Mouse (Mus musculus): Measurements from ENCODE around the gene Dcaf12.
A peak's percentile ranks its signal among the peaks of the same experiment; 100 is the strongest.

Gene Dcaf12

DNA sequence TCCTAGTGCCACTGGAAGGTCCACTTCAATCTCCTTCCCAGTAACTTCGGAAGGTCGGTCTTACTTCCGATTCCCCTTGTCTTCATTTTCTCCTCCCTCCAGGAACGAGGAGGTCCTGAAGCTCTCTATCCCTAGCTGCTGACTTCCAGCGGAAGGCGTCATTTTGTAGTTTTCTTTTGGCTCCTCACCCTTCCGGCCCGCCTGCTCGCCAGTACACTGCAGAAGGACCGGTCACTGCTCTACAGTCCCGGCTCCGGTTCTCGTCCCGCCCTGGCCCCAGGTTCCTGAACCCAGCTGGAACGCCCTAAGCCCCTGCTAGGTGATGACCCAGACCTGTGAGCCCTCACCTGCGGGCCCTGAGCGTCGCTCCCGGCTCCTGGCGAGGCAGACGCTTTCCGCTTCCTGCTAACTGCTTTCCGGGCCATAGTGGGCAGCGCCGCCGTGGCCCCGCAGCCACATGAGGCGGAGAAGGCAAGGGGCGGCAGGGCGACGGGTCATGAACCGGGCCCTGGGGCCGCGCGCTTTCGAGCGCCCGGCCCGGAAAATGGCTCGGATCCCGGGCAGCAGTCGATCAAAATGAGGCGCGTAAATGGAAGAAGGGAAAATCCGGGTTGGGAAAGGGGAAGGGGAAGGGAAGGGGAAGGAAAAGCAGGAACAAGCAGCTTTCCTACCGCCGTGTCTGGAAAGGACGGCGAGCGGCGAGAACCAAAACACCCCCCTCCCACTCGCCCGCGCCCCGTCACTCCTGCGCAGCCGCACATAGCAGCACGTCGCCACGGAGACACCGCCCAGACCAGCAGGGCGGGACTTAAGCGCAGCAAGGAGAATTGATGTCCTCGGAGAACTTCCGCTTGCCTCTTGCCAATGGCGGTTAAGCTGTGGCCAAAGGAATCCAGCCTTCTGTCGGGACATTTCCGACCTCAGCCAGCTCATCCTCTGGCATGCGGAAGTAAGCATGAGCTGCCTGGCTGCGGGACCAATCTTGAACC lies at the start of gene Dcaf12:
Gene Dcaf12 (minus strand): TSS at position 749 of the 989 bp plus-strand sequence.
- peak; percentile 96 for DNase-seq (ENCODE audit: low read depth, low spot score)

DNA sequence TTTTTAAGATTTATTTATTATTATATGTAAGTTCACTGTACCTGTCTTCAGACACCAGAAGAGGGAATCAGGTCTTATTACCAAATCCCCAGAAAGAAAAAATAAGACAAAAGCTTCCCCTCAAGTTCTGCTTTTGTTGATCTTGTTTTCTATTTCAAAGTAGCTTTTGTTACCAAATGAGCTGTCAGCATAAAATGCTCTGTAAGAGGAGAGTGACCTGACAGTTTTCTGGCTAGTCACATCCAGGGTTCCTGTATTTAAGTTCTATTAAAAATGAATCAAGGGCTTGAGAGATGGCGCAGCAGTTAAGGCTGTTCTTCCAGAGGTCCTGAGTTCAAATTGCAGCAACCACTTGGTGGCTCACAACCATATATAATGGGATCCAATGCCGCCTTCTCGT lies 46.4 kb upstream of the Dcaf12 start:
- DNase-seq (ENCODE audit: low read depth, low spot score): no peak

DNA sequence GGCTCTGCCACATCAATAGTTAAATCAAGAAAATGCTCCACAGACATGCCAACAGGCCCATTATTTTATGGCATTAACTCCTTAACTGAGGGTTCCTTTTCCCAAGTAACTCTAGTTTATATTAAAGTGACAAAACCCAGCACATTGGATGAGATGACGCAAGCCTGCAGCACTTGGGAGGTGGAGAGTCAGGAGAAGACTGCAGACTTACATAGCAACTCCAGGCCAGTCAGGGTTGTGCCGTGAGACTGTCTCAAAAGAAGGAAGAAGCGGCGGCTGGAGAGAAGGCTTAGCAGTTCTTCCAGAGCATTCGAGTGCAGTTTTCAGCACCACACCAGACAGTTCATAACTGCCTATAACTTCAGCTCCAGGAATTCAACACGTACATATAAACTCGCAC lies 44.7 kb upstream of the Dcaf12 start:
- no peak for DNase-seq (ENCODE audit: low read depth, low spot score)

DNA sequence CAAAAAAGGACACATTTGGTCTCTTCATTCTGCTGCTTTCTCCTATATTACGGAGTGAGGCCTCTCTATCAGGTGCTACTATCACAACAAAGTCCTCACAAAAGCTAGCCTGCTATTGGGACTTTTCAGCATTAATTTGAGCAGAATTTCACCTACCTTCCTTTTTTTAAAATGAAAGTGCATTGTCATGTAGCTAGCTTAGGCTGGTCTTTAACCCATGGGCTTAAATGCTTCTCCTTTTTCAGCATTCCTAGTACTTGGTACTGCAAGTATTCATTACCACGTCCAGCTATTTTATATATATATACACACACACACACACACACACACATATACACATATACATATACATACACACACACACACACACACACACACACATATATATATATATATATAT lies 44.0 kb upstream of the Dcaf12 start:
- DNase-seq (ENCODE audit: low read depth, low spot score): no peak

DNA sequence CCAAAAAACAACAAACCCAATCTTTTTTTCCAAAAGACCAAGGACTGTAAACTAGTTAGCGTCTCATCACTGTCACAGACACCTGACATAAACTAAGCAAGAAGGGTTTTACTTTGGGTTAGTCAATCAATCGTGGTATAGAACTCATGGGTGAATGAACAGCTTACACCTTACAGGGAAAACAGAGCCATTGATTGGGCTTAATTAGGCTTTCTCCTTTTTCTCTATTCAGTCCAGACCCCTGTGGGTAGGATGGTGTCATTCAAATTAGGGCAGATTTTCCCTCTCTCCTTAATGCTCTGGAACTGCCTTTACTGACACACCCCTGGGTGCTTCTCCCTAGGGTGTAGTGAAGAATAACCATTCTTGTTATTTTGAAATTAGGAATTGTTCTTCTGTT lies 42.5 kb upstream of the Dcaf12 start:
- no peak for DNase-seq (ENCODE audit: low read depth, low spot score)

DNA sequence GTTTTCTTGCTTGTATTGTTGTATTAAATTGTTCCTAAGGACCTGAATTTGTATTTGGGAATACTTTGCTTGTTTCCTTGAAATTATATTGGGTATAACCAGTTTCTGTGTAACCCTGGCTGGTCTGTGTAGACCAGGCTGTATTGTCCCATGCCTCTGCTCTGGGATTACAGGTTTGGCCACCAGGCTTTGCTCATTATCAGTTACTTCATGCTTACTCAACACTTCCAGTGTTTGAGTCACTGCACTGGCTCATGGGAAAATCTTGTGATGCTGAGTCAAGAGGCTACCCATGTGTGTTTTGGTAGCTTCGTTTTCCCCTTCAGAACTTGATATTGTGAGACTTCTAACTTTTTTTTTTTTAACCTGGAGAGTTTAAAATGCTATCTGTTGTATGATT lies 38.6 kb upstream of the Dcaf12 start:
- peak; percentile 8 for DNase-seq (ENCODE audit: low read depth, low spot score)

DNA sequence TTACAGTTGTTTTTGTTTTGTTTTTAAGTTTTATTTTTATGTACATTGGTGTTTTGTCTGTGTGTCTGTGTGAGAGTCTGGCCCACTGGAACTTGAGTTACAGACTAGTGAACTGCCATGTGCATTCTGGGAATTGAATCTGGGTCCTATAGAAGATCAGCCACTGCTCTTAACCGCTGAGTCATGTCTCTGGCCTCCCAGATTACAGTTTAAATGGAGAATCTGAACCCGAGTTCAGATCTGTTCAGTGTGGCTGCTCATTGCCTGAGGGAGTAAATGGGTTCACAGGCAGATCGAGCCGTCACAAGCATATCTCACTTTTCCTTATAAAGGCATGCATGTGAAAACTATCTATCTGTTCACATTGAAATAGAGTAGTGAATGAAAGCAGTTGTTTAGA lies 38.1 kb upstream of the Dcaf12 start:
- DNase-seq (ENCODE audit: low read depth, low spot score): no peak

DNA sequence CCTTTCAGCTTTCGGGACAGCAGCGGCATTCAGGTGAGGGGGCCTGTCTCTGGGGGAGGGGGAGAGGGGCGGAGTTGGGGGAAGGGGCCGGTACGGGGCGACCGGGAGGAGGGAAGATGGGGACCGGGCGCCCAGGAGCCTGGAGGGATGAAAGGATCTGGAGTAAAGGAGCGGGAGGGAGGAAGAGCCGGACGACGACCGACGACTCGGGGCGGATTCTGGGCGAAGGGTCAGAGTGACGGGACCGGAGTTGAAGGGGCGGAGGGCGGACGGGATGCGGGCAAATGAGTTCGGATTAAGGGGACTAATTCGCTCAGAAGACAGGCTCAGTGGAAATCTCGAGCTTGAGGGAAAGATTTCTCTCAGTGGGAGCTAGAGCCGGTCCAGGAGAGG lies 34.5 kb upstream of the Dcaf12 start:
- no peak for DNase-seq (ENCODE audit: low read depth, low spot score)

DNA sequence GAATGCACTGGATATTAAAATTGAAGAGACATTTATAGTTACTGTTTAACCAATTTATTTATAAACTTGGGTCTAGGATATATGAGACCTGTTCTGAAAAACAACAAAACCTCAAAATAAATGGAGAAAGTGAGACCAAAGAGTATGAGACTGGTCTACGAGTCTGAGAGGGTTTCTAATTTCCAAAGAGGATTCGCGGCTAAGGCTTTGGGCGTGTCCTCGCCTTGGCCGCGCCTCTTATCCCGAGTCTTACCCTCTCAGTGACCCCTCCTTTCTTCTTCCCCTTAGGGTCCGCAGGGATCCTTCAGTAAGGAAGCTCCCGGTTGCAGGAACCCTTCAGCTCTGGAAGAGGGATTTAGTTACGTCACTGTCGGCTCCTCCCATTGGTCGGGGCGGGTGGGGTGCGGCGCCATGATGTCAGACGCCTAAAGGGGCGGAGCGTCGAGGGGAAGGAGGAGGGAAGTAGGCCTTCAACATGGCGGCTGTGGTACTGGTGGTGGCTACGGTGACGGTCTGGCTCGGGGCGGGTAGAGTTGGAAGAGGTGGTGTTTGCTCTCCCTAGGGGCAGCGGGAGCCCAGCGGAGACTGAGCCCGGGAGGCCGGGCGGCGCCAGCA lies 34.0 kb upstream of the Dcaf12 start, which contains the start of gene Ubap1:
Gene Ubap1 (plus strand): TSS at position 413 of the 615 bp plus-strand sequence.
- peak; percentile 96 for DNase-seq (ENCODE audit: low read depth, low spot score)

DNA sequence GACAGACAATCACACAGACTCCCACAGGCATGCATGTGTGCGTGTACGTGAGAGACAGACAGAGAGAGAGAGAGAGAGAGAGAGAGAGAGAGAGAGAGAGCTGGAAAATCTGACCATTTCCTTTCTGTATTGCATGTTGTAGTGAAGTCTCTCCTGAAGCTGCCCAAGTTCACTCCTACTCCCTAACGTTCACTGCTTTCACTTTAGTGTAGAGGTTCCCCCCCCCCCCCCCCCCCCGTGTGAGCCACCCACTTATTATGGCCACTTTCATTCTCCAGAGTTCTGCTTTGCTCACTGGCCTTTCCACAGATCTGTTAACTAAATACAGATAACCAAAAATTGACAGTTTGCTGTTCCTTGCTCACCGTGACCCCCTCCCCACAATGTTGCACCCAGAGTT lies 33.1 kb upstream of the Dcaf12 start:
- DNase-seq (ENCODE audit: low read depth, low spot score): peak; percentile 59

DNA sequence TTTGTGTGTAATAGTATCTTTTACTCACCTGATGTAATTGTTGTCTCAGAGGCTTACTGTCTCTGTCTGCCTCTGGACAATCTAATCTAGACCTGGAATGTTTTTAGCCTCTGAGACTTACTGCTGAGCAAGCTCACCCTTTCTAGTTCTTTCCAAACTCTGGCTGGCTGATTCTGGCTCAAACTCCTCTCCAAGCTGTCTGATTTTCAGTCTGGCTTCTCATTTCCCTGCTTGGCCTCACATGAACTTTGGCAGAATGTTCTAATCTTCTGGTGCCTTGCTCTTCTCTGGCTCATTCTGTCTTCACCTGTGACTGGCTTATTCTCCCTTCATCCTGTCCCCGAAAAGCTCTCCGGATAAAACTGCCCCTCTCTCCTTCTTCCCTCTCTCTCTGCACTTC lies 31.3 kb upstream of the Dcaf12 start:
- DNase-seq (ENCODE audit: low read depth, low spot score): no peak

DNA sequence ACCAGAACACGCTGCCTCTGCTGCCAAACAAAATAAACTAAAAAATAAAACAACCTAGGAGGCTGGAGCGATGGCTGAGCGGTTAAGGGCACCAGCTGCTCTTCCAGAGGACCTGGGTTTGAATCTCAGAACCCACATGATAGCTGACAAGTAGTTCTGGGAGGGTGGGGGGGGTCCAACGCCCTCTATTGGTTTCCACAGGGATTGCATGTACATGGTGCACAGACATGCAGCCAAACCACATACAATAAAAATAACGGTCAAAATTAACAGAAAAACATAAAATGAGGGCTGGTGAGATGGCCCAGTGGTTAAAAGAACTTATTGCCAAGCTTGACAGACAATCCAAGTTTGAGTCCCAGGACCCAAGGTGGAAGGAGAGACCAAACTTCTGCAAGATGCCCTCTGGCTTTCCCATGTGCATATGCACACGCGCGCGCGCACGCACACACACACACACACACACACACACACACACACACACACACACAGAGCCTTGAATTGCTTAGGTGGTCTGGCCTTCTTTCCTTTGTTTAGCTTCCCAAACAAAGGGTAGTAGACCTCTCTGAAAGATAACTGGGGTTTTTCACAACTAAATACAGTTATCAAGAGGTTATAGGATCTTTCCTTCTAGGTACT lies 26.3 kb upstream of the Dcaf12 start:
- no peak for DNase-seq (ENCODE audit: low read depth, low spot score)

DNA sequence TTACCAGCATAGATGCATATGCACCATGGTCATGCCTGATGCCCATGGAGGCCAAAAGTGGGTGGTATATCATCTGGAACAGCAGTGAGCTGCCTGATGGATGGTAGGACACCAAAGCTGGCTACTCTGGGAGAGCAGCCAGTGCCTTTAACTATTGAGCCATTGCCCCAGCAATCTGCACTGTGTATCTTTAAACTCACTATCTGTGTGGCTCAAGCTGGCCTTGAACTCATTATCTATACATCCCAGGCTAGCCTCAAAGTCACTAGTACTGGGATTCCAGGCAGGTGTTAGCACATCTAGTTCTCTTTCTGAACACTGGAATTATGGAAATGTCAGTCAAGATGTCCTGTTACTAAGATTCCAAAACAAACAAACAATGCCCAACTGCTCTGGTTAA lies 21.9 kb upstream of the Dcaf12 start:
- no peak for DNase-seq (ENCODE audit: low read depth, low spot score)

DNA sequence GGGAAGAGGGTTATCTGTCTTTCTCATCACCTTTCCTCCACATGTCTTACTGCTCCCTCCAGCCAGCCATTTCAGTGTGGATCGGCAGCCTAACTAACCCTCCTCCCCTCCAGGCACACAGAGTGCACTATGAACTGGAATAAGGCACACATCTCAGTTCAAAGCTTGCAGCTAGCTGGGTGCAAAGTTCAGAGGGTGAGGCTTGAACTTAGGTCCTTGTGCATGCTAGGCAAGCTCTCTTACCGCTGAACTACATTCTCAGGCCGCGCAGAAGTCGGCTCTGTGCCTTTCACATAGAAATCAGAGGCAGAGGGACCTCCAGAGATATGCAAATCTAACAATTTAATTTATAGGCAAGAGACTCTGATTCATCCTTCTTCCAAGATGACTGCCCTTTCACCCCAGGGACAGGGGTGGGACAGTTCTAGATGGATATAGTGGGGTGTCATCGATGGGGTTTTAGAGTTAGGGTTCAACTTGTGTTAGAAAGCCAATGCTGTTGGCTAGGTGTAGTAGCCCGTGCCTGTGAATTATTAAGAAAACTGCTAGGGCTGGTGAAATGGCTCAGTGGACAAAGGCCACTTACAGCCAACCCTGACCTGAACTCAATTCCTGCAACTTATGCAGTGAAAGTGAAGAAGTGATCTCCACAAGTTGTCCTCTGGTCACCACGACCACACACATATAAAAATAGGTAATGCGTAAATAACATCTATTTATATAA lies 17.2 kb upstream of the Dcaf12 start:
- DNase-seq (ENCODE audit: low read depth, low spot score): no peak

DNA sequence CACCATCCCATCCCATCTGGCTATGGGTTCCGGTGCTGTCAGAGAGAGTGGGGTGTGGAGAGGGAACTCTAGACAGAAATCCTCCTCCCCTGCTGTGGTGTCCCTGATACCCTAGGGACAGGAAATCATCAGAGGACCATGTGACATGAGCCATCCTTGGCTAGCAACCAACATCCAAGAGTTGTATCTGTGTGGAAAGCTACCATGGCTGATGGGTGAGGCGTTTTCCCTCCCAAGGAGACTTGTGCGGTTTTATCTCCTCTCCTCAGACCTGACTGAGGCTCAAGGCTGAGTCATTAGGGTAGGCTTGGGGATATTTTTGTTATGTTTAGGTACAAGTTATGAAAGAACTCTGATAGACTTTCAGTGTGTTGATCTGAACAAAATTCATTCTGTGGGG lies 16.4 kb upstream of the Dcaf12 start:
- no peak for DNase-seq (ENCODE audit: low read depth, low spot score)

DNA sequence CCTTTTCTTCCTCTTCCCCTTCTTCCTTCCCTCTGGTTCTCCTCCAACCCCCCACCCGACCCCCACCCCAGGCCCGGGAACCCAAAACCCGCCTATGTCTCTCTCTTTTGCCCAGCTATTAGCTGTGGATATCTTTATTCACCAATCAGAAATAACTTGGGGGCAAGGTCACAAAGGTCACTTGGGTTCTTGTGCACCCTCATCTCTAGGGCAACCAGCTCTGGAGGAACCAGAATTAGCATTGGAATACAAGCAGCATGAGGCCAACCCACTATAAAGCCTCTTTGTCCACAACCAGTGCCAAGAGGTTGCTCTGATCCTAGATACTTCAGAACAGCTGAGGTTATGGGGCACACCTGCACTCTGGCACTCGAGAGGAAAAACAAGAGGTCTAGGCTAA lies 14.8 kb upstream of the Dcaf12 start:
- no peak for DNase-seq (ENCODE audit: low read depth, low spot score)

DNA sequence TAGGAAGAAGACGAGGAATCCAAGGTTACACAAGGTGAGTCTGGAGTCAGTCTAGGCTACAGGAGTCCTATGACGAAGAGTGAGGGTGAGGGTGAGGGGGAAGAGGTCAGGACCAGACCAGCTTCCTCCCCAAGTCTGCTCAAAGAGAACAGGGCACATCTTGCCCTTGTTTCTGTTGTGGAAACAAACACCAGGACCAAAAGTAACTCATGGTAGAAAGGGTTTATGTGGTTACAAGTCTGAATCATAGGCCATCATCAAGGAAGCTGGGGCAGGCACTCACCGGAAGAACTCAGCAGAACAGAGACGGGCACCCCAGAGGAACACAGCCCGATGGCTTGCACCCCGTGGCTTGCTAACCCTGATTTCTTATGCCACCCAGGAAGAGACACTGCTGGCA lies 12.2 kb upstream of the Dcaf12 start:
- no peak for DNase-seq (ENCODE audit: low read depth, low spot score)

DNA sequence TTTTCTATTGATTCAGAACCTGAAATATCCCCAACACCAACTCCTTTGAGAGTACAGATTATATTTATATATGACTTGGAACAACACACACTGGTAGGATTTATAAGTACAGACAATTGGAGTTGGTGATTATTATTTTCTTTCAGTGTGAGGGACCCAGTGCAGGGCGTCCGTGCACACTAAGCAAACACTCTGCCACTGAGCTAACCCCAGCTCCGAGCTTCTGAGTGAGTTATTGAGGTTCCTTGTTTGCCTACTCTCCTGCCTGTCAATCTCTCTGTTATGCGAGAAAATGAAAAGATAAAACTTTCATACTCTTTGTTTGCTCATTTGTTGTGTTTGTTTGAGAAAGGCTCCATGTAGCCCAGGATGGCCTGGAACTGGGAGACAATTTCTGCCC lies 6.3 kb upstream of the Dcaf12 start:
- no peak for DNase-seq (ENCODE audit: low read depth, low spot score)

DNA sequence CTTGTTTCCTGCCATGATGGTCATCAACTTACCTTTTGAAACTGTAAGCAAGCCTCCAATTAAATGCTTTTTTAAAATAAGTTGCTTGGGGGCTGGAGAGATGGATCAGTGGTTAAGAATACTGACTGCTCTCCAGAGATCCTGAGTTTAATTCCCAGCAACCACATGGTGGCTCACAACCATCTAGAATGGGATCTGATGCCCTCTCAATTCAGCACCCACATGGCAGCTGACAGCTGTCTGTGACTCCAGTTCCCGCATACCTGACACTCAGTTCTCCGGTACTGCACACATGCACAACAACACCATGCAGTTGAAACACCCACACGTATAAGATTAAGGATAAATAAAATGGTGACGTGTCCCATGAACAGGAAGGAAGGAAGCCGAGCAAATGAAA lies 3.6 kb upstream of the Dcaf12 start:
- no peak for DNase-seq (ENCODE audit: low read depth, low spot score)

DNA sequence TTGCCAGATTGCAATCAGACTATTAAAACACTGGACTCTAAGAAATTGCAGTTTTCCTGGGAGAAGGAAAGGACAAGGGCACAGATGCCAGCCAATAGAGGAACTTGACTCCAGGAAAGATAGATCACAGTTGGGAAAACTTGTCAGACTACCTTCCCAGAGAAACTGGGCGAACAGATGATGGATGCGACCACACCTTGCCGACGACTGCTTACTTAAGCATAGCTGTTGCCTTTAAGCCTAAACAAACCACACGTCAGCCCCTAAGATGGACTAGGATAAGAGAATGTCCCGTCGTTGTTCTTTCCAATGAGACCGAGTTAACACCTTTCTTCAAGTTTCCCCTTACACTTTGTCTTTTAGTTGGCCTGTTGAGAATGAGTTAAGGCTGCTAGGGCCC lies 484 bp upstream of the Dcaf12 start:
- no peak for DNase-seq (ENCODE audit: low read depth, low spot score)

DNA sequence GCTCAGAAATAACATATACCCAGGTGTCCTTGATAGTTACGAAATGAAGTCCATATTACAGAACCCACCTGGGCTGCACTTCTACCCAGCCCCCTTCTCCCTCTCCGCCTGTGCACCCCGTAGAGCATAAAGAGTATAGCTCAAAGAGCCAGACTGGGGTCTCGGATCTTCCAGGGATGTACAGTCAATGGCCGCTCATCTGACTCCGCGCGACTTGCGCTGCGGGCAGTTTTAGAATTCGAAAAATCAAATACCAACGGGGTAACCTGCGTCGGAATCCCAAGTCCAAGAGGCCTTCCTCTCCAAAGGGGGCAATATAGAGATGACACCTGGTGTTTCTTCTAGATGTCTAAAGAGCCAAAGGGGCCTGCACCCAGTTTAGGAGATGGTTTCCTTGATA lies 967 bp downstream of the Dcaf12 start:
- DNase-seq (ENCODE audit: low read depth, low spot score): no peak

Data from CD4-positive, CD25-positive, alpha-beta regulatory T cell, adult 2 months (primary cell).